Mouse (Mus musculus) liver, embryonic 11.5 days (tissue): ENCODE results near the gene Retreg1. TPM values are rescaled to one million over a fixed set of nuclear protein-coding genes. Genes with fewer than 3 reads are reported as not detected.
A peak's percentile ranks its signal among the peaks of the same experiment; 100 is the strongest.

ENCODE experiments used
- ATAC-seq: fragments of 200-750 bp; cut with Nextera tagmentation; replicated peaks from 2 replicates; pipeline ENCODE4 v1.8.0; 2017; ENCODE audit warnings: moderate number of reproducible peaks, mild to moderate bottlenecking, moderate TSS enrichment, moderate library complexity; ENCODE audit not compliant: low FRiP score
- DNase-seq: peaks from one replicate; pipeline ENCODE4 v3.0.0-alpha.2; 2017; ENCODE audit warnings: low spot score
- H3K27ac ChIP-seq: fragments of 300-500 bp; sonication (generic); 2 replicates; pipeline ENCODE4 v1.5.1; 2014; ENCODE audit warnings: mild to moderate bottlenecking, low read depth, low read length, control low read depth
- H3K27me3 ChIP-seq: fragments of 300-500 bp; sonication (generic); replicated peaks from 2 replicates; pipeline ENCODE4 v1.6.1; 2014; ENCODE audit warnings: low read length, mixed read lengths; ENCODE audit not compliant: control insufficient read depth, insufficient read depth
- H3K36me3 ChIP-seq: fragments of 300-500 bp; sonication (generic); 2 replicates; pipeline ENCODE4 v1.6.1; 2014; ENCODE audit warnings: mild to moderate bottlenecking, low read length, moderate library complexity, mixed read lengths; ENCODE audit not compliant: control insufficient read depth, insufficient read depth
- H3K4me1 ChIP-seq: fragments of 300-500 bp; sonication (generic); replicated peaks from 2 replicates; pipeline ENCODE4 v1.6.1; 2014; ENCODE audit warnings: low read length, mixed read lengths; ENCODE audit not compliant: control insufficient read depth, insufficient read depth
- H3K4me2 ChIP-seq: fragments of 300-500 bp; sonication (generic); 2 replicates; pipeline ENCODE4 v1.6.1; 2014; ENCODE audit warnings: mild to moderate bottlenecking, control low read depth, moderate library complexity
- H3K4me3 ChIP-seq: fragments of 300-500 bp; sonication (generic); 2 replicates; pipeline ENCODE4 v1.5.1; 2014; ENCODE audit warnings: low read depth, low read length, control low read depth
- H3K9ac ChIP-seq: fragments of 300-500 bp; sonication (generic); 2 replicates; pipeline ENCODE4 v1.6.1; 2014; ENCODE audit warnings: low read depth, low read length, control low read depth
- H3K9me3 ChIP-seq: fragments of 300-500 bp; sonication (generic); 2 replicates; pipeline ENCODE4 v1.6.1; 2016; ENCODE audit warnings: low read length, inconsistent platforms, mixed read lengths; ENCODE audit not compliant: control insufficient read depth
- WGBS: fragments of 180-500 bp; shearing (Covaris S2); extraction: QIAGEN DNeasy Blood & Tissue Kit; methylation state at CpG from one replicate; pipeline ENCODE4 v1.1.7; 2014; 5-methylcytosine and 5-hydroxymethylcytosine counted together
- polyA plus RNA-seq: library from polyadenylated mRNA; unstranded; fragments of >200 nt; fragmentation: Nextera tagmentation; extraction: Ambion mirVana; gene quantifications from 2 replicates; pipeline ENCODE4 v1.2.1, GENCODE M21; 2014

The Retreg1 gene
- polyA plus RNA-seq, 1 experiment from 2014 or later: 1.3 TPM

DNA sequence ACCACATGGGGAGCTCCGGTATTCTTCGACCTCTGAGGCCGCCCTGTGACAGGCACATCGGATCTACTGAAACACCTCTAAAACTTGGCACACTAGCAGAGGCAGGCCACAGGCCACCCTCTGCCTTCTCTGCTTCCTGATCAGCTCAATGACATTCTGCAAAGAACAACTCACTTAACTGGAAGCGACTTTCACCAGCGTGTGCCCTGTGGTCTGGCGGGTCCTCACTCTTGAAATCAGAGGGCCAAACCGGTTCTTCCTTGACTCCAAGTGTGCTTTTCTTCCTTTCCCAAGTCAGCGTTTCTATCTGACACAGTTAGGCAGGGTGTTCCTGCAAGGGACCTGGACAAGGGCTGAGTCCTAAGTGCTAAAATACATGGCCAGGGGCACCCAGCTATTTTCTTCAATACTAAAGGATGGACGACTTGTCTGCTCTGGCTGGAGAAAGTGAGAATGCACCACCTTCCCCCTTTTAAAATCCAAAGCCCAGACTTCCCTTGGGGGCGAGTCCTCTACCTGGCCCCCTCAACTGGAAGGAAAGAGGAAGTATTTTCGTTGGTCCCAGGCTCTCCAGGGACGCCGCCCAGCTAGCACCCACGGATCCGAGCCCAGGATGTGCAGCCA, 406 bp upstream of the Retreg1 start:
- H3K27ac ChIP-seq: no peak overlapping the region
- 13% methylated on average over 16 of the region's 16 CpGs for whole genome bisulfite sequencing
- ATAC-seq (no peak), DNase-seq (no peak)
- H3K36me3 ChIP-seq: no peaks in the 10 kb centered on the region
- peak overlapping the region; percentile 91 for H3K4me2 ChIP-seq
- no peaks in the 10 kb centered on the region for H3K9me3 ChIP-seq
- no peaks in the 10 kb centered on the region for H3K4me1 ChIP-seq
- H3K4me3 ChIP-seq: peak overlapping the region; percentile 62
- H3K9ac ChIP-seq: no peak overlapping the region
- peaks cover 32% of the 10 kb centered on the region for H3K27me3 ChIP-seq

DNA sequence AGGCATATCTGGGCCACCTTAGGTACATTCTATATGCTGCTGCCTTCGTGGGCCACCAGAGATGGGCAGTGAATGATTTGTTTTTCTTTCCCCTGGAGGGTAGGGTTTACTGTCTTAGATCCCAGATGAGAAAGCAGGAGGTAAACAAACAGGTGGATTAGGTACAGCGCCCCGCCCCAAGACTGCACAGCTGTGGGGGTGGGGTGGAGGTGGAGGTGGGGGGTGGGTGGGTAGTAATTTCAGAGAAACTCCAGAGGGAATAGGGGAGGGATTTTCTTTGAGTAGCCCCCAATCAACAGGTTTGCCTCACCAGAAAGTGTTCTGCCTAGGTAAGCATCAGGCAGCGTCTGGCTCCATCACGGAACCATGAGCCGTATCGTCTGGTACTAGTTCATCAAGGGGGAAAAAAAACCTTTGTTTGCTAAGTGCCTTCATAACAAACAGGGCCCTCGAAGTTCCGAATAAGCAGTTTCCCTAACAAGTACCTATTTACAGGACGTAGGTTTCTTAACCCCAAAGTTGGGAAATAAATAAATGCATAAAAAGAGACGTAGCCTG, 1.1 kb downstream of the Retreg1 start:
- H3K9ac ChIP-seq: no peak overlapping the region
- 23% methylated on average over 11 of the region's 11 CpGs for WGBS
- DNase-seq: no peak
- H3K36me3 ChIP-seq: no peaks in the 10 kb centered on the region
- H3K4me3 ChIP-seq: no peak overlapping the region
- peaks cover 32% of the 10 kb centered on the region for H3K27me3 ChIP-seq
- H3K27ac ChIP-seq: no peak overlapping the region
- no peak for ATAC-seq
- no peaks in the 10 kb centered on the region for H3K4me1 ChIP-seq
- no peaks in the 10 kb centered on the region for H3K9me3 ChIP-seq
- peak overlapping the region; percentile 91; the same call in 1 of the 2 replicates for H3K4me2 ChIP-seq

DNA sequence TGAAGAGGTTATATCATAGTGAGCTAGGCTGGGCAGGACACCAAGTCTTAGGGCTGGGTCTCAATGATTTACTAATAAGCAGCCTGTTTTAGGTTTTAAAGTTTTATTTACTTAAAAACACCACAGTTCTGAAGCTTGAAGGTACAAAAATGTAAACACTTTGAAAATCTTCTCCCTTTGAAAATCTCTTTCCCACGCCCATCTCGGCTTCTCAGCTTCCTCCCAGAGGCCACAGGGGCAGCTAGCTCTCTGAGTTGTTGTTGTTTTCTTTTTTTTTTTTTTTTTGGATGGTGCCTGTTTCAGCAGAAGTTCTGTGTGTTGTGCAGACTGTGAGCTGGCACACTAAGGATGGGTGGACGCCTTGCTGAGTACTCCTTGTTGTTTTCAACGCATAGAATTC, 1.8 kb downstream of the Retreg1 start:
- Histone ChIP-seq H3K9ac (no peak overlapping the region), H3K36me3 (no peaks in the 10 kb centered on the region), H3K27ac (no peak overlapping the region), H3K4me2 (no peak overlapping the region), H3K4me3 (no peak overlapping the region), H3K4me1 (no peaks in the 10 kb centered on the region), H3K9me3 (no peaks in the 10 kb centered on the region), H3K27me3 (peaks cover 32% of the 10 kb centered on the region)
- DNase-seq: no peak
- no peak for ATAC-seq
- WGBS: 47% methylated on average over 4 of the region's 4 CpGs

DNA sequence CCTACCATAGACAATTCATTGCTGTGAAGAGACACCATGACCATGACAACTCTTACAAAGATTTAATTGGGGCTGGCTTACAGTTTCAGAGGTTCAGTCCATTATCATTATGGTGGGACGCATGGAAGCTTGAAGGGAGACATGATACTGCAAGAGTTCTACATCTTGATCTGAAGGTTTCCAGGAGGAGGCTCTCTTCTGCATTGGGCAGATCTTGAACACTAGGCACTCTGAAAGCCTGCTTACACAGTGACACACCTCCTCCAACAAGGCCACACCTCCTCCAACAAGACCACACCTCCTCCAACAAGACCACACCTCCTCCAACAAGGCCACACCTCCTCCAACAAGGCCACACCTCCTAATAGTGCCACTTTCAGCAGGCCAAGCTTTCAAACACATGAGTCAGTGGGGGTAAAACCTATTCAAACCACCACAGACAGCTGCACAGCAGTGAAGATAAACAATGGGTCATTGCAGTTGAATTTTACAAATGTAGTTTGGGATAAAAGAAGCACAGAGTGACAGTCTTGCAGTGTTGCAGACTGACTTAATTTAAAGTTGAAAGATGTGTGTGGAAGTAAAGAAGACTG, 4.7 kb downstream of the Retreg1 start:
- no peak for ATAC-seq

DNA sequence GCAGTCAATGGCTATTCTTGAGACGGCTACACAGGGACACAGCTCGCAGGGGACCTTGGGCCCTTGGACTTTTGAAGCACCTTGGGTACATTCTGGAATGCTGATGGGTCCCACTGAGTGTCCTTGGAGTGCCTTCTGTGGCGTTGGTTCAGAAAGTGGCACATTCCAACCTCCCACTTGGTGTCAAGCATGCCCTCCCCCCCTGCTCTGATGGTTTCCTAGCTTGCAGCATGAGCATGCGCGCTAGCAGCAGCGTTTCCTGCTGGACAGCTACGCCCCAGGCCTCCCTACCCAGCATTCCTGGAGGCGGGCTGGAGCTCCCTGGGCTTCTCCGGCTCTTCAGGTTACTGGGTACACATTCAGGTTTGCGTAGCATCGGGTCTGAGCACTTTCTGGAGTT, 7.6 kb downstream of the Retreg1 start:
- Histone ChIP-seq H3K4me3 (no peak overlapping the region), H3K9me3 (no peaks in the 10 kb centered on the region), H3K27me3 (no peaks in the 10 kb centered on the region), H3K9ac (no peak overlapping the region), H3K4me2 (no peak overlapping the region), H3K36me3 (no peaks in the 10 kb centered on the region), H3K4me1 (no peaks in the 10 kb centered on the region), H3K27ac (no peak overlapping the region)
- ATAC-seq (no peak), DNase-seq (no peak)
- 55% methylated on average over 11 of the region's 11 CpGs for WGBS

More for the DNA sequence above, 4.7 kb downstream of the Retreg1 start:
- H3K9ac ChIP-seq: no peak overlapping the region
- DNase-seq: no peak
- no peak overlapping the region for H3K4me3 ChIP-seq
- no peaks in the 10 kb centered on the region for H3K36me3 ChIP-seq
- H3K9me3 ChIP-seq: no peaks in the 10 kb centered on the region
- peaks cover 18% of the 10 kb centered on the region for H3K27me3 ChIP-seq
- no peaks in the 10 kb centered on the region for H3K4me1 ChIP-seq
- no peak overlapping the region for H3K4me2 ChIP-seq
- H3K27ac ChIP-seq: no peak overlapping the region
- WGBS: 75% methylated on average over 1 of the region's 1 CpGs

DNA sequence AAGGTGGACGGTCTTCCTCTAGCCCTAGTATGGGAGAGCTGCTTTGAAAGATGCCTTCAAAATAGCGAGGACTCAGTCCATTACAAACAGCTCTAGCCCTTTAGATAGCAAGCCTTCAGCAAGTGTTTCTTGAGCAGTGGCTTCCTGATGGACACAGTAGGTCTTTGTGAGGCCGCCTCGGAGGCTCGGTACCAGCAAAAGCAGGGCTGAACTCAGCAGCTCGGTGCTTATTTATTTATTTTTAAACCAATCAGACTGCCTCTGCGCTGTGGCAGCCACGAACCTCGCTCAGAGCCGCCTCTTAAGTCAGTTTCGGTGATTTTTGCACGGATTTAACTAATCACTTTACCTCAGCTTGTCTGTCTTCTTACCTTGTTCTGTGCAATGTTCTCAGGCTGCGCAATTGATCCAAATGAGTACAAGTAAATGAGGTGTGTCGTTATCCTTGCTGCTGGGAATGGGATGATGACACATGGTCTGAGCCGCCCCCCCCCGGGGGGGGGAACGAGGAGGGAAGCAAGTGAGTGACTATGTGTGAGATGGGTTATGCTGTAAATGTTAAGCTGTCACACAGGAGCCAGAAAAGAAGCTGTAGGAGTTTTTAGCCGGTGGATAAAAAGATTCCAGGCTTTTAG, 11.4 kb downstream of the Retreg1 start:
- WGBS: 67% methylated on average over 18 of the region's 18 CpGs
- Histone ChIP-seq H3K27ac (no peak overlapping the region), H3K27me3 (no peaks in the 10 kb centered on the region), H3K9ac (no peak overlapping the region), H3K4me3 (no peak overlapping the region), H3K4me1 (no peaks in the 10 kb centered on the region), H3K4me2 (no peak overlapping the region), H3K9me3 (no peaks in the 10 kb centered on the region), H3K36me3 (no peaks in the 10 kb centered on the region)
- ATAC-seq (no peak), DNase-seq (no peak)

DNA sequence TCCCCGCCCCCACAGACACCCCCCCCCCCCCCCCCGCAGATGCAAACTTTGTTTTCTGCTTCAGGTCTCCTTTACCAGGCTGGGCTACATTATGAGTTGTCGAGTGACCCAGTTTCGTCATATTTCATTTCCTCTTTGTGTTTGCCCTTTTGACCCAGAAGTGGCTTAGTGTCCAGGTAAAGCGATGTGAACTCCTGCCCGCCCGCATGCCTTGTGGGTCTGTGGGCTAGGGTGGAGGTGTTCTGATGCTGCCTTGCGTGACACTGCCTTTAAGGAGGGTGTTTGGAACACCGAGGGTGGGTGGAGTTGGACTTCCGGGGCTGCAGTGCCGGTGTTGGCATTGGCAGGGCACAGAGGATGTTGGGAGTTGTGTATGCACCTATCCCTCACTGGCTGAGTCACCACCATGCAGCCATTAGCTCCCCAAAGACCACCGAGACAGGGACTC, 15.7 kb downstream of the Retreg1 start:
- no peak overlapping the region for H3K9ac ChIP-seq
- H3K4me3 ChIP-seq: no peak overlapping the region
- H3K27me3 ChIP-seq: no peaks in the 10 kb centered on the region
- H3K36me3 ChIP-seq: no peaks in the 10 kb centered on the region
- WGBS: 45% methylated on average over 12 of the region's 12 CpGs
- DNase-seq (no peak), ATAC-seq (no peak)
- H3K4me1 ChIP-seq: no peaks in the 10 kb centered on the region
- H3K4me2 ChIP-seq: peak overlapping the region; percentile 22; the same call in 1 of the 2 replicates
- no peak overlapping the region for H3K27ac ChIP-seq
- H3K9me3 ChIP-seq: no peaks in the 10 kb centered on the region

DNA sequence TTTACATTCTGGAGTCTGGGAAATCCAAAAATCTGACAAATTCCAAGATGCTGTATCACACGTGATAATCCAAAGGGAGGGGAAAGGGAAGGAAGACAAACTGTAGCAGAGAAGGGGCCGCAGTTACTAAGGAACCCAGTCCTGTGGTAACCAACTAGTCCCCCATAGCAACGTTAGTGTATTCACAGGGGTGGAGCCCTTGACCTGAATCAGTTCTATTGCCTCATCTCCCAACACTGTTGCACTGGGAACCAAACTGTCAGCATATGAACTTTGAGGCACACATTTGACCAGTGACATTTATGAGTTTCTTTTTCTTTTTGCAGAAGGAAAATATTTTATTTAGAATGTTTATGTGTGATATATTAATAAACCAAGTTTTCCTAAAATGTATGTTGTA, 16.5 kb downstream of the Retreg1 start:
- Histone ChIP-seq H3K36me3 (no peaks in the 10 kb centered on the region), H3K27ac (no peak overlapping the region), H3K27me3 (no peaks in the 10 kb centered on the region), H3K9me3 (no peaks in the 10 kb centered on the region), H3K4me1 (no peaks in the 10 kb centered on the region), H3K4me2 (no peak overlapping the region), H3K9ac (no peak overlapping the region), H3K4me3 (no peak overlapping the region)
- WGBS: 54% methylated on average over 3 of the region's 3 CpGs
- DNase-seq: no peak
- ATAC-seq: no peak
